Mouse (Mus musculus): Measurements from ENCODE around the gene AU018091.
"Not testable (repeated sequence)": the region's sequence is repeated elsewhere in the genome, so short reads cannot be mapped to it uniquely, and the experiment has no call there.

AU018091 gene

DNA sequence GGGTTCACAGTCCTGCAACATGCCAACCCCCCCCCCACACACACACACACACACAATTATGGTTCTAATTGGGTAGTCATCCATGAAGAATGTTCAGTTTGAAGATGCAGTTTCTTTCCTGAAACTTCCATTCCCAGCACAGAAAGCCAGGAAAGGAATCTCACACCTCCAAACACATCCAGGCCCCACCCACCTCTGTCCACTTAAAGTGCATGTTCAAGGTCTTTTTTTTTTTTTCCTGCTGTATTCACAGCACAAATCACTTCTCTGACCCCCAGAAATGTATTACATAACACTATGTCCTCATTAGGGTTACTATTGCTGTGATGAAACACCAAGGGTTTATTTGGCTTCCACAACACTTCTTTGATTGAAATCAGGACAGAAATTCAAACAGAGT is 4.0 kb downstream of the AU018091 start:
- DNase-seq: no peak

- DNase-seq: no peak
Observed at GRCm38 (mm10) chr7:3164381-3164780, 4.6 kb downstream of the AU018091 start.

GRCm38 (mm10) chr7:3150376-3150775 is 18.6 kb downstream of the AU018091 start:
- DNase-seq: no peak

GRCm38 (mm10) chr7:3146072-3146471 is 22.9 kb downstream of the AU018091 start:
- no peak for DNase-seq

- no peak for DNase-seq
Observed at GRCm38 (mm10) chr7:3143329-3143728, 25.7 kb downstream of the AU018091 start.

DNA sequence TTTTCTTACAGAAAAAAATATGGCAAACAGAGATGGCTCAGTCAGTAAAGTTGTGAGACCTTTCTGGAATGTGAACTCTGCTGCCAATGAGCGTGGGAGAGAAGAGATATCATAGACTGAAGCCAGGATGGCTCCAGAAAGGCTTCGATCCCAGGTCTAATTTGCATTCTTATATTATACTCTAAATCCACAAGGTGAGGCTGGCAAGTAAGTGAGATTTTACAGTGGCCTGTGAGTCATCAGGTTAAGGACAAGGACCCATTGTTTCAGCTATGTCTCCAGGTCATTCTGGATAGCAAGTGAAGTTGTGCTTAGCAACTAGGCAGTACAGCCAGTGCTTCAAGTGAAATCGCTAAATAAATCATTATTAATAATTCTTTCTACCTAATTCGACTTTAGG is 33.4 kb downstream of the AU018091 start:
- no peak for DNase-seq

GRCm38 (mm10) chr7:3134654-3135053 is 34.3 kb downstream of the AU018091 start:
- DNase-seq: no peak

DNA sequence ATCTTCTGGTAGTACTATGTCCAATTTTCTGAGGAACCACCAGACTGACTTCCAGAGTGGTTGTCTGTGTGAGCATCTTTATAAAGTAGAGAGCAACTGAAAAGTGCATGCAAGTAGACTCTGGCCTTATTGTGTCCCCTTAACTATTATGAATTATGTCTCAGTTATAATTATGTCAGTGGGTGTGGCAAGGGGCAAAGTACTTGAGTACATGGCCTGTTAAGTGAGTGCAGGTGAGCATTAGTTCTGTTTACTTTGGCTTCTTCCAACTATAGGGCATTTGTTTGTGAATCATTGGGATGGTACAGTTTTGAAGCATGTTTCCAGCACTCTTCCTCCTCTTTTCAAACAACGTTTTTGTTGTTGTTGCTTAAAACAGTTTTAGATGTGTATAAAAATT is 38.7 kb downstream of the AU018091 start:
- no peak for DNase-seq

DNA sequence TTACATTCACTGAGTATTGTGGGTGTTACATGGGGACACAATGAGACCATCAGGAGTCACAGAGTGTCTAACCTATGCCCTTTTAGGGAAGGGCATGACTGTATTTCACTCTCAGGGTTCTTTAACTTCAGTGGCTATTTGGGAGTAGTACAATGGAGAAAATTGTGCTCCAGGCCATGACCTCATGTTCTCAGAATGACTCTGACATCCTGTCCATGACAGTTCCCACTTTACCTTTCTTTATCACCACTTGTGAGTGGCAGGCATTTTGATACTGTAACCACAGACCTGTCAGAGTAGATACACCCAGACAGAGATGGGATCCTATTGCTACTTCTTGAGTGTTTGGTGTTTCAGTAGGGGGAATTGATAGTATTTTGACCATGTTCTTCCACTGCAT is 40.4 kb downstream of the AU018091 start:
- not testable (repeated sequence) for DNase-seq

DNA sequence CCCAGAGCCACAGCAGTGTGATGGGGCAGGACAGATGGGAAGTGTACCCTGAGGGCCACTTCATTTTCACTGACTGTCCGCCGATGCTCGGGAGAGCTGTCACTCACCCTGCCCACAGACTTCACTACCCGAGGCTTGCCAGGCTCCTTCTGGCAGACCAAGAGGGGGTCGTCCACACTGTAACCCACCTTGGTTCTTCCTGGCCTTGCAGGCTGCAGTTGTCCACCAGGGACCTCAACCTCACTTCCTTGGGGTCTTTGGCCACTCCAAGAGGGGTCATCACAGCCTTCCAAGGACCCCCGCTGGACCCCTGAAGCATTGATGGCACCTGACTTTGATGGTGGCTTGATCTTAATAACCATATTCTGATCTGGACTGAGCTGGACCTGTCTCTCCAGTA is 57.8 kb downstream of the AU018091 start:
- not testable (repeated sequence) for DNase-seq

DNA sequence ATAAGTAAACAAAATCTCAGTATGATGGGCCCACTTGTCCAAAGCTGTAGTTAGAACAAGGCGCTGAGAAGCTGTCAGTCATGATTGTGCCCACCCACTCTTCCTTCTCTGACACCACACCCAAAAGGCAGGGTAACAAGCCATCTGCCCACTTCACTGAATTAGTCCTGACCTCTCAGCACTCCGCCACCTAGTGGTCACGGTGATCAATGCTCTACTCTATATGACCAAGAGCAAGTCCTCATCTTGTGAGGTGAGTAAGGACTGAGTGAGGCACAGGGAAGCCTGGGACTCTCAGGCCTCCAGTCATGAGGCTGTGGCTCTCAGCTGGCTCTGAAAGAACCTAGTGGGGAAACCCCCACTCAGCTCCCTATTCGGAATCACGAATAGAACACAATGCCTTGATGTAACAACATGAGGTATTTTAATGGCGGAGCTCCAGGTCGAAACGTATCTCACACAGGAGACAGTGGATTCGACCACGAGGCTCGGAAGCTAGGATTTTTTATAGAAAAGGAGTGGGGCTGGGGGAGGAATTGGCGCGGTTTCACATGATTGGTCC is 62.4 kb downstream of the AU018091 start:
- DNase-seq: not testable (repeated sequence)

Data from thymus, adult 18-20 months (tissue).